Mouse (Mus musculus) liver, postnatal 0 days (tissue): ENCODE results near the gene Endov. TPM values are rescaled to one million over a fixed set of nuclear protein-coding genes. Genes with fewer than 3 reads are reported as not detected.

Experiments
- ATAC-seq: fragments of 200-750 bp; cut with Nextera tagmentation; 2 replicates; pipeline ENCODE4 v1.8.0; 2017; ENCODE audit warnings: mild to moderate bottlenecking, moderate library complexity
- DNase-seq: peaks from one replicate; pipeline ENCODE4 v3.0.0-alpha.2; 2016
- H3K27ac ChIP-seq: fragments of 300-500 bp; sonication (generic); 2 replicates; pipeline ENCODE4 v1.5.1; 2014; ENCODE audit warnings: antibody characterized with exemption, moderate library complexity, mild to moderate bottlenecking, low read depth
- H3K27me3 ChIP-seq: fragments of 300-500 bp; sonication (generic); 2 replicates; pipeline ENCODE4 v1.6.1; 2014; ENCODE audit warnings: low read length, control low read depth, mixed read lengths; ENCODE audit not compliant: insufficient read depth
- H3K36me3 ChIP-seq: fragments of 300-500 bp; sonication (generic); replicated peaks from 2 replicates; pipeline ENCODE4 v1.6.1; 2014; ENCODE audit warnings: mild to moderate bottlenecking, control low read depth, low read length, moderate library complexity, mixed read lengths; ENCODE audit not compliant: insufficient read depth
- H3K4me1 ChIP-seq: fragments of 300-500 bp; sonication (generic); 2 replicates; pipeline ENCODE4 v1.6.1; 2014; ENCODE audit warnings: antibody characterized with exemption, mild to moderate bottlenecking, control low read depth; ENCODE audit not compliant: insufficient read depth
- H3K4me2 ChIP-seq: fragments of 300-500 bp; sonication (generic); 2 replicates; pipeline ENCODE4 v1.6.1; 2014; ENCODE audit warnings: low read depth, mild to moderate bottlenecking, low read length, moderate library complexity, mixed read lengths
- H3K4me3 ChIP-seq: fragments of 300-500 bp; sonication (generic); 2 replicates; pipeline ENCODE4 v1.5.1; 2014; ENCODE audit warnings: low read depth, low read length
- H3K9ac ChIP-seq: fragments of 300-500 bp; sonication (generic); replicated peaks from 2 replicates; pipeline ENCODE4 v1.6.1; 2014; ENCODE audit warnings: mild to moderate bottlenecking, moderate library complexity
- H3K9me3 ChIP-seq: fragments of 300-500 bp; sonication (generic); 2 replicates; pipeline ENCODE4 v1.6.1; 2016; ENCODE audit warnings: mild to moderate bottlenecking, control low read depth, low read length, mixed read lengths
- CTCF ChIP-seq: sonication (generic); IDR thresholded peaks from 2 replicates; pipeline ENCODE4 v1.5.1; 2016; ENCODE audit warnings: antibody characterized with exemption, low read depth
- EP300 ChIP-seq: IDR thresholded peaks from 2 replicates; pipeline ENCODE4 v1.6.1; 2016; ENCODE audit warnings: antibody characterized with exemption, low read depth, mild to moderate bottlenecking
- WGBS: fragments of 180-500 bp; shearing (Covaris S2); extraction: QIAGEN DNeasy Blood & Tissue Kit; methylation state at CpG from one replicate; pipeline ENCODE4 v1.1.7; 2014; ENCODE audit not compliant: insufficient replicate concordance; 5-methylcytosine and 5-hydroxymethylcytosine counted together
- polyA plus RNA-seq: library from polyadenylated mRNA; unstranded; fragments of >200 nt; fragmentation: Nextera tagmentation; extraction: Ambion mirVana; gene quantifications from 2 replicates; pipeline ENCODE4 v1.2.1, GENCODE M21; 2015

Gene Endov
- polyA plus RNA-seq, 1 experiment from 2014 or later = 6.4 TPM

DNA sequence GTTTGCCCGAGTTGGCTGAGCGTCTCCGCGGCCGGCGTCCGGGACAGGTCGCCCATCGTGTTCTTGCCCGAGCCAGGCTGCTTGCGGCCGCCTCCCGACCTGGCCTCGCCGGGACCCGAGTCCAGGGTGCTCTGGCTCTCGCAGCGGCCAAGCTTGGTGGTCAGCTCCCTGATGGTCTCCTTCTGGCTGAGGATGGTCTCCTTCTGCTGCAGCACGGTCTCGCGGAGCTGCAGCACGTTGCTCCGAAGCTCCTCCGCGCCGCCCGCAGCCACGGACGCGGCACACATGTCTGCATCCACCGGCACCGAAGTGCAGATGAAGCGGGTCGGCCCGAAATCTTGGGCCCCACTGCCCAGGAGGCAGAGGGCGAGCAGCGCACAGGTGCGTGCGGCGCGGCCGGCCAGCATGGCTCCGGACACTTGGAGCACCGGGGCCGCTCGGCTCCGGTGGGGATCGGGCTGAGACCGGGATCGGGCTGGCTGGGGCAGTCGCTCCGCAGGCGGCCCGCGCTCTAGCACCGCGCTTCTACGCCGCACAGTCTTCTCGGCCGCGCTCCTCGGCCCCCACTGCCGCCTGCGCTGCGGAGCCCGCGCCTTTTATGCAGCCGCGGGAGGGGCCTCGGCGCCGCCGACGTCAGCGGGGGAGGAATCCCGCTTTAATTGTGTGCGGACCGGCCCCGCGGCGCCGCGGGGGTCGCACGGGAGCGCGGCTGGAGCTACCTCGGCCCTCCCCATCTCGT lies 56.2 kb downstream of the Endov start, which contains the start of gene Nptx1:
Nptx1 (minus strand) TSS at position 571 of the 739 bp plus-strand sequence.
- under 1% methylated on average over 84 of the region's 90 CpGs for WGBS
- Histone ChIP-seq H3K4me1 (peaks cover 33% of the 10 kb centered on the region), H3K4me2 (peak within 1 kb of the TSS; percentile 79), H3K9ac (peak within 1 kb of the TSS; percentile 44), H3K27me3 (peaks cover 75% of the 10 kb centered on the region), H3K4me3 (peak within 1 kb of the TSS; percentile 51), H3K36me3 (no peaks in the 10 kb centered on the region), H3K9me3 (no peaks in the 10 kb centered on the region), H3K27ac (no peak within 1 kb of the TSS)
- 0 out of 2 replicates have a peak, but pooled peaks have one; percentile 15 for ATAC-seq
- TF ChIP-seq EP300 (no peak), CTCF (no peak)
- no peak for DNase-seq

DNA sequence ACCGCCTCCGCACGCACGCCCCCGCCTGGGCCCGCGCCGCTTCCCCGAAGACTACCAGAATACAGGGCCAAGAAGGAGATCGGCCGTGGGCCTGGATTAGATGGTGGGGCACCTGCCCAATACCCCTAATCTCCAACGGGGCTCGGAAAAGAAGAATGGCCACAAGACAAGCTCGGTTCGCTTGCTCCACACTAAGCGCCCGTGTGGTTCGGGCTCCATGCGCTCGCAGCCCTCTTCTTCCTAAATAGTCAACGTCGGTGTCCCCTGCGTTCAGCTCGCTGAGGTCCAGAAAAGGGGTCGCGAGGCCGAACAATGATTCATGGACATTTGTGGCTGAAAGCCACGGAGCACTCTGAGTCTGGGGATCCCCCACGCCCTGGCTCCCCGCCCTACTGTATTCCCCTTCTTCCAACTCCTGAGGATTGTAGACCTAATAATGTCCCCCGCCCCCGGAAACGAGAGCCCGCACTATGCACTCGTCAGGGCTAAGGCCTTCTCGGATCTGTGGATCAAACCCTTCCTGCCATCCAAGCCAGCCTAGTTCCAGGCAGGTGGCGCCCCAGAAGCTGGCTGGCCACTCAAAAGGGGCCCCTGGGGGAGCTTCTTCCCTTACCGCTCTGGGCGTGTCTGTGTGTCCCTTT lies 56.9 kb downstream of the Endov start:
- 1% methylated on average over 36 of the region's 39 CpGs for WGBS
- Histone ChIP-seq H3K4me3 (peak overlapping the region; percentile 51), H3K4me2 (peak overlapping the region; percentile 79), H3K27me3 (peaks cover 69% of the 10 kb centered on the region), H3K9ac (no peak overlapping the region; the same call in 1 of the 2 replicates), H3K27ac (no peak overlapping the region), H3K9me3 (no peaks in the 10 kb centered on the region), H3K36me3 (no peaks in the 10 kb centered on the region), H3K4me1 (peaks cover 39% of the 10 kb centered on the region)
- ATAC-seq (no peak), DNase-seq (no peak)
- TF ChIP-seq EP300 (no peak), CTCF (no peak)

DNA sequence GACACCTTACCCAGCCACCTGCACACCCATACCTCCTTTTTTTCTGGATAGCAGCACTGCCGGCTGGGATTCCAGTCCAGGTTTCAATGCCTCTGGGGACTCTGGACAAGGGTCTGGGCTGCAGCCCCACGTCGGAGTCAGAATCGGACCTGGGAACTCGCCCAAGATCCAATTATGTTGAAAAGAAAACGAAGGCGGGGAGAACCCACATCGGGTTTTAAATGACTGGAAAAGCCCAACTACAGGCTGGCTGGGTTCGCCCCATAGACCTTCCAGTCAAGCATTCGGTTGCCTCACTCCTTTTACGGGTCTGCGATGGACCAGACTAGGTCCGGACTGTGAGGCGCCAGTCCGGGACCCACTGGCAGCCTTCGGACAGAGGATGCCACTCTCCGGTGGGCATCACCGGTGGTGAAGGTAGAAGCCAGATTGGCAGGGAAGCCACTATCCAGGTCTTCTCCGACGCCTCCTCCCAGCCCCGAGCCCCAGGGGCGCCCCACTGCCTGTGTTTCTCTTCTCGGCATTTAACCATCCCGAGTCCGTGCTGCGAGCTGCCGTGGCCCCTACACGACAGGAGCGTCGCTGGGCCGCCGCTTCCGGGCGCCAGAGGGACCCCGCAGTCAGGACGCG lies 57.7 kb downstream of the Endov start:
- Histone ChIP-seq H3K9me3 (no peaks in the 10 kb centered on the region), H3K36me3 (no peaks in the 10 kb centered on the region), H3K27me3 (peaks cover 65% of the 10 kb centered on the region), H3K4me2 (peak overlapping the region; percentile 79), H3K27ac (no peak overlapping the region), H3K4me1 (peaks cover 39% of the 10 kb centered on the region), H3K4me3 (peak overlapping the region; percentile 51; the same call in 1 of the 2 replicates), H3K9ac (no peak overlapping the region)
- DNase-seq = no peak
- no peak for TF ChIP-seq CTCF
- no peak for TF ChIP-seq EP300
- no peak for ATAC-seq
- WGBS = 2% methylated on average over 37 of the region's 37 CpGs

DNA sequence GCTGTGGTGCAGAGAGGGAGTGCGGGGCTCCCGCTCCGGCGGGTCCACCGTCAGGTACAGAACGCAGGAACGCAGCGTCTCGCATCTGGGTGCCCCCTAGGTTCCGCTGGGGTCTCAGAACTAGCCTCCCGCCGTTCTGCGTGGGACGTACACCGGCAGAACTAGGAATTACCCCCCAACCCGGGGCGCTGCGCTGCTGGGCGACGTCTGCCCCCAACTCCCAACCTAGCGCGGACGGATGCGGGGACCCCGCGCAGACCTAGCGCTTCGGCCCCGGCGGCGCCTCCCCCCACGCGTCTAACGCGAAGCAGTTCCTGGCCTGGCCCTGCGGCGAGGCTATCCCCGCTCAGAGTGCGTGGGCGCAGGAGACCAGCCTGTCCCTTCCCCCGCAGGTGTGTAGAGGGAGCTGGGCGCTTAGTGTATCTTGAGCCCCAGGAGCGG lies 58.2 kb downstream of the Endov start:
- Histone ChIP-seq H3K9me3 (no peaks in the 10 kb centered on the region), H3K4me1 (peaks cover 39% of the 10 kb centered on the region), H3K4me3 (peak overlapping the region; percentile 31; the same call in 1 of the 2 replicates), H3K4me2 (peak overlapping the region; percentile 79), H3K27me3 (peaks cover 59% of the 10 kb centered on the region), H3K9ac (no peak overlapping the region), H3K36me3 (no peaks in the 10 kb centered on the region), H3K27ac (no peak overlapping the region)
- WGBS = 2% methylated on average over 39 of the region's 43 CpGs
- TF ChIP-seq CTCF = no peak
- TF ChIP-seq EP300 = no peak
- ATAC-seq = no peak
- no peak for DNase-seq

DNA sequence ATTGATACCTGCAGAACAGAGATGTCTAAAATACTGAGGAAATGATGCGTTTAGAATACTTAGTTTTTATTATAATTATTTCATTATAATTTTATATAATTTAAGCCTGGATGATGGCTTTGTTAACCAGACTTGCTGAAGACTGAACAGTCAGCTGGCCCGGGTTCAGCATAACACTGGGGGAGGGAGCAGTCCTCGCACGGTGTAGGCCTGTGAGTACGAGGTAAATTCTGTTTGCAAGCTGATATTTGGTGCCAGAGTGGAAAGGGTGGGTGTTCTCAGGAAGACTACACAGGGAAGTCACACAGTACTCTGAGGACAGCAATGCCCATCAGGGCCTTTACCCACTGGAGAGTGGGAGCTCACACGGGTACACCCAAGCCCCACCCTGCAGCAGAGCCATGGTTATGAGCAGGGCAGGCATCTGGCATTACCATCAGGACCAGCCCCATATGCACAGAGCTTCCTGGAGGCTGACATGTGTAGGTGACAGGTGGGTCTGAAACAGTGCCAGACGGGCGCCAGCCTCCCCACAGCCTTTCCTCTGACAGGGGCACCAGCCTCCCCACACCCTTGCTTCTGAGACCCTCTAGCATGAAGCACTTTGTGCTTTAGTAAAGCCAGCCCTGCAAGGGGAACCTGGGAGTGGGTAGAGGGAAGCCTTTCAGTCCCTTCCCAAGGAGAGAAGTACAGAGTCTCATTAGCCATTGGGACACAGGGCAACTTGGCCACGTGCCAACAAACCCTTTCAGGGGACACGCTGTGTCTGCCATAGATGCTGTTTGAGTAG lies 59.6 kb downstream of the Endov start:
- H3K27ac ChIP-seq = no peak overlapping the region
- H3K9me3 ChIP-seq = no peaks in the 10 kb centered on the region
- no peaks in the 10 kb centered on the region for H3K36me3 ChIP-seq
- H3K4me3 ChIP-seq = no peak overlapping the region
- 58% methylated on average over 10 of the region's 10 CpGs for WGBS
- H3K9ac ChIP-seq = no peak overlapping the region
- DNase-seq (no peak), ATAC-seq (no peak)
- H3K27me3 ChIP-seq = peaks cover 50% of the 10 kb centered on the region
- H3K4me1 ChIP-seq = peaks cover 39% of the 10 kb centered on the region
- no peak overlapping the region for H3K4me2 ChIP-seq
- no peak for TF ChIP-seq CTCF

DNA sequence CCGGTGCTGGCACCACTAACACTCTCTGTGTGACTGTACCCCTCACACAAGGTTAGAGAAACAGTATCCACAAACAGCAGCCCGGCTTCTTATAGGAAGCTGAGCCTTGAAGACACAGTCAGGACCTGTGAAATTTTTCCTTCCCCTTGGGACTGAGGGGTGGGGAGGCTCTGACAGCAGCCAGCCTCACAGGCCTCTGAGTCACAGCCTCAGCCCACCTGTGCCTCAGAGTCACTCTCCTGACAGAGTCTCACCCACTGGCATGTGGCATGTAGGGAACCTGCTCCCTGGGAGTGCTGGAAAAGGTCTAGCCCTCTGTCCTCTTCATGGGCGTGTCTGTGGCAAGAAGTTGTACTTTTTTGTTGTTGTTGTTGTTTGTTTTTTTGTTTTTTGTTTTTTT lies 60.3 kb downstream of the Endov start:
- no peak for TF ChIP-seq EP300
- TF ChIP-seq CTCF = no peak
- H3K4me1 ChIP-seq = peaks cover 39% of the 10 kb centered on the region
- 51% methylated on average over 3 of the region's 3 CpGs for WGBS
- H3K9ac ChIP-seq = no peak overlapping the region
- ATAC-seq (no peak), DNase-seq (no peak)
- no peak overlapping the region for H3K4me3 ChIP-seq
- no peak overlapping the region for H3K27ac ChIP-seq
- H3K36me3 ChIP-seq = no peaks in the 10 kb centered on the region
- no peak overlapping the region for H3K4me2 ChIP-seq
- no peaks in the 10 kb centered on the region for H3K9me3 ChIP-seq
- H3K27me3 ChIP-seq = peaks cover 43% of the 10 kb centered on the region
